Mouse (Mus musculus) ES-E14 (cell line): Measurements from ENCODE around the gene Ly75.

Experiments
- MAFK ChIP-seq: IDR thresholded peaks from 2 replicates; pipeline ENCODE4 v1.6.1; 2014; ENCODE audit warnings: mild to moderate bottlenecking, low read depth, low read length, inconsistent platforms; ENCODE audit not compliant: insufficient read depth
- ZNF384 ChIP-seq: IDR thresholded peaks from 2 replicates; pipeline ENCODE4 v1.6.1; 2012; ENCODE audit warnings: low read depth, low read length, inconsistent platforms

DNA sequence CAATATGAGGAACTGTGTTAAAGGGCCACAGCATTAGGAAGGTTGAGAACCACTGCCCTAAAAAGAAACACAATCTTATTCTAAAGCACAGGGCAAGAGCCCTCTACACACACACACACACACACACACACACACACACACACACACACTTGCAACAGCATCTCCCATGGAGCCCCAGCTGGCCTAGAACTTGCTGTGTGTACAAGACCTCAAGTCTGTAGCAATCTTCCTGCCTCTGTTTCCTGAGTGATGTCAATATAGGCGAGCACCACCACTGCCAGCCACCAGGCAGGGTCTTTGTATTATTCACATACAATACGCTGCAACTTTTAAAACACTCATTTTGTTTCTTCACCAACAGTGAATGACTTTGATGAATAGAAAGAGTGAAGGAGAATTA lies 24.3 kb upstream of the Ly75 start:
- no peak for TF ChIP-seq MAFK
- no peak for TF ChIP-seq ZNF384
